Mouse (Mus musculus) large intestine, adult 2 months (tissue): ENCODE measurements around the gene Kcnip1. TPM values are rescaled to one million over a fixed set of nuclear protein-coding genes. Genes with fewer than 3 reads are reported as not detected.

Experiments used
- DNase-seq: peaks from one replicate; pipeline ENCODE4 v3.0.0-alpha.2; 2012; ENCODE audit warnings: low read depth, low spot score
- WGBS: fragments of 180-500 bp; shearing (Covaris S2); methylation state at CpG from one replicate; pipeline ENCODE4 v1.1.7; 2018; 5-methylcytosine and 5-hydroxymethylcytosine counted together
- polyA plus RNA-seq: library from polyadenylated mRNA; depleted of rRNA; stranded (reverse); fragments of >200 nt; gene quantifications from 2 replicates; pipeline ENCODE4 v1.2.3, GENCODE M21; 2012

Kcnip1 gene
- polyA plus RNA-seq, 1 experiment: 0.50 TPM

- 78% methylated on average over 7 of the region's 7 CpGs for WGBS
- no peak for DNase-seq
Observed at GRCm38 (mm10) chr11:33913061-33913460, 79.9 kb downstream of the Kcnip1 start.

- 30% methylated on average over 2 of the region's 2 CpGs for WGBS
- DNase-seq: no peak
Observed at GRCm38 (mm10) chr11:33912151-33912571, 80.8 kb downstream of the Kcnip1 start.

- whole genome bisulfite sequencing: 62% methylated on average over 7 of the region's 7 CpGs
- no peak for DNase-seq
Observed at GRCm38 (mm10) chr11:33910982-33911381, 82.0 kb downstream of the Kcnip1 start.

- 65% methylated on average over 4 of the region's 4 CpGs for WGBS
- no peak for DNase-seq
Observed at GRCm38 (mm10) chr11:33908360-33909175, 84.4 kb downstream of the Kcnip1 start.

GRCm38 (mm10) chr11:33903494-33903893 is 89.5 kb downstream of the Kcnip1 start:
- 59% methylated on average over 6 of the region's 6 CpGs for WGBS
- DNase-seq: no peak

GRCm38 (mm10) chr11:33902377-33902776 is 90.6 kb downstream of the Kcnip1 start:
- DNase-seq: no peak
- WGBS: 53% methylated on average over 10 of the region's 10 CpGs

- WGBS: 45% methylated on average over 2 of the region's 2 CpGs
- DNase-seq: no peak
Observed at GRCm38 (mm10) chr11:33901783-33902182, 91.2 kb downstream of the Kcnip1 start.

- no peak for DNase-seq
- 70% methylated on average over 4 of the region's 4 CpGs for WGBS
Observed at GRCm38 (mm10) chr11:33891084-33891483, 101.9 kb downstream of the Kcnip1 start.

- 78% methylated on average over 2 of the region's 2 CpGs for WGBS
Observed at GRCm38 (mm10) chr11:33890382-33890781, 102.6 kb downstream of the Kcnip1 start.

GRCm38 (mm10) chr11:33887660-33888059 is 105.3 kb downstream of the Kcnip1 start:
- WGBS: 76% methylated on average over 3 of the region's 3 CpGs
- no peak for DNase-seq

More at GRCm38 (mm10) chr11:33890382-33890781, 102.6 kb downstream of the Kcnip1 start:
- DNase-seq: no peak

- WGBS: 76% methylated on average over 4 of the region's 4 CpGs
Observed at GRCm38 (mm10) chr11:33885981-33886380, 107.0 kb downstream of the Kcnip1 start.

GRCm38 (mm10) chr11:33882731-33883328 is 110.1 kb downstream of the Kcnip1 start:
- 52% methylated on average over 5 of the region's 5 CpGs for WGBS
- no peak for DNase-seq

More at GRCm38 (mm10) chr11:33885981-33886380, 107.0 kb downstream of the Kcnip1 start:
- no peak for DNase-seq

GRCm38 (mm10) chr11:33874925-33875324 is 118.0 kb downstream of the Kcnip1 start:
- DNase-seq: no peak

GRCm38 (mm10) chr11:33873071-33873781 is 119.7 kb downstream of the Kcnip1 start:
- WGBS: 45% methylated on average over 10 of the region's 10 CpGs
- DNase-seq: no peak

- WGBS: 65% methylated on average over 2 of the region's 2 CpGs
- no peak for DNase-seq
Observed at GRCm38 (mm10) chr11:33872716-33873048, 120.3 kb downstream of the Kcnip1 start.

- no peak for DNase-seq
- WGBS: 38% methylated on average over 9 of the region's 9 CpGs
Observed at GRCm38 (mm10) chr11:33871998-33872715, 120.8 kb downstream of the Kcnip1 start.

- DNase-seq: no peak
Observed at GRCm38 (mm10) chr11:33870246-33870645, 122.7 kb downstream of the Kcnip1 start.

GRCm38 (mm10) chr11:33869559-33869958 is 123.4 kb downstream of the Kcnip1 start:
- DNase-seq: no peak
- WGBS: 78% methylated on average over 3 of the region's 3 CpGs

More at GRCm38 (mm10) chr11:33870246-33870645, 122.7 kb downstream of the Kcnip1 start:
- 82% methylated on average over 2 of the region's 2 CpGs for WGBS

GRCm38 (mm10) chr11:33866775-33867174 is 126.2 kb downstream of the Kcnip1 start:
- DNase-seq: no peak
- 75% methylated on average over 6 of the region's 6 CpGs for WGBS

- 91% methylated on average over 4 of the region's 4 CpGs for WGBS
- DNase-seq: no peak
Observed at GRCm38 (mm10) chr11:33864245-33864644, 128.7 kb downstream of the Kcnip1 start.
